Mouse (Mus musculus): ENCODE measurements around the gene Notch3. TPM values are rescaled to one million over a fixed set of nuclear protein-coding genes. Genes with fewer than 3 reads are reported as not detected.

Gene Notch3
- polyA plus RNA-seq, 1 experiment from 2014 or later: 26.8 TPM

- Histone ChIP-seq H3K4me2 (ENCODE audit: low read depth, low read length, severe bottlenecking) (no peak overlapping the region), H3K4me1 (replicated peaks; ENCODE audit: control insufficient read depth, insufficient read depth, low read length) (peaks cover 3% of the 10 kb centered on the region; the same call in 1 of the 2 replicates), H3K27ac (ENCODE audit: low read depth, low read length) (no peak overlapping the region), H3K9me3 (ENCODE audit: control insufficient read depth, low read length) (no peaks in the 10 kb centered on the region), H3K27me3 (ENCODE audit: control insufficient read depth, insufficient read depth, low read length) (no peaks in the 10 kb centered on the region), H3K36me3 (ENCODE audit: control insufficient read depth, insufficient read depth, low read length) (no peaks in the 10 kb centered on the region), H3K9ac (ENCODE audit: low read length) (no peak overlapping the region), H3K4me3 (ENCODE audit: low read depth, low read length) (no peak overlapping the region)
- ATAC-seq (replicated peaks; ENCODE audit: low FRiP score): no peak
- DNase-seq (ENCODE audit: low spot score): no peak
- 95% methylated on average over 2 of the region's 2 CpGs for WGBS
These were observed 79.6 kb downstream of the Notch3 start for GRCm38 (mm10) chr17:32087069-32087468.

DNA sequence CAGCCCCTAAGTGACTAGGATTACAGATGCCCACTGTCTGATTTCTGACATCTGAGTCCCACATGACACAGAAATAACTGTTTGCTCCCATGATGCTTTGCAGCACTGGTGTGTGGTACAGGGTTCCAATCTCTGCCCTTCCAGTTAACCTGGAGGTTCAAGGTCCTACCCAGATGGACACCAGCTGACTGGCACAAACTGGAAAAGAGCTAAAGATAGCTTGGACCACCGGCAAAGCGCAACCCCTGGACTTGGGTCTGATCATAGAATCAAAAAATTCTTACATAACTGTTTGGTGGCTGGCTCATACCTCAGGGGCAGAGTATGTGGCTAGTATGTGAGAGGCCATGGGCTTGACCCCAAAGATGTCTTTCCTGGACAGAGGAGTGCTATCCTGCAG, 83.3 kb downstream of the Notch3 start:
- Histone ChIP-seq H3K27me3 (ENCODE audit: control insufficient read depth, insufficient read depth, low read length) (no peaks in the 10 kb centered on the region), H3K9ac (ENCODE audit: low read length) (no peak overlapping the region), H3K27ac (ENCODE audit: low read depth, low read length) (no peak overlapping the region), H3K4me3 (ENCODE audit: low read depth, low read length) (no peak overlapping the region), H3K4me2 (ENCODE audit: low read depth, low read length, severe bottlenecking) (no peak overlapping the region), H3K4me1 (replicated peaks; ENCODE audit: control insufficient read depth, insufficient read depth, low read length) (no peaks in the 10 kb centered on the region), H3K9me3 (ENCODE audit: control insufficient read depth, low read length) (no peaks in the 10 kb centered on the region), H3K36me3 (ENCODE audit: control insufficient read depth, insufficient read depth, low read length) (no peaks in the 10 kb centered on the region)
- DNase-seq (ENCODE audit: low spot score): no peak
- ATAC-seq (replicated peaks; ENCODE audit: low FRiP score): no peak
- WGBS: 94% methylated on average over 2 of the region's 2 CpGs

DNA sequence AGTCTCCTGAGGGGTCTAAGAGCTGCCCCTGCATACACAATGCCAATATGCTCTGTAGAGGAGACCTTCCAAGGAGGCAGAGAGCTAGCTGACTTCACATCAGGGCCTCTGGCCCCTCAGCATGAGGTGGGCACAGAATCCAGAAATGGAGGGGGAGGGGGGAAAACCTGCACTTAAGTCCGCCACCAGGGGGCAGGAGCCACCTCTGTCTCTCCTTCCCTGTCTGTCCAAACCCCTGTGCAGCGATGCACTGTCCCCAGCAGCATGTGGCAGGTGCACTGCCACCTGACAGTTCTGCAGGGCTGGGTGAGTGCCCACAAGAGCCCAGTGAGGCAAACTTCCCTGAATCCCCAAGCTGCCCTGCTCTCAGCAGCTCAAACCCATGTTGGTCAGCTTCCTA, 91.5 kb downstream of the Notch3 start:
- no peak for ATAC-seq (replicated peaks; ENCODE audit: low FRiP score)
- H3K27me3 ChIP-seq (ENCODE audit: control insufficient read depth, insufficient read depth, low read length): no peaks in the 10 kb centered on the region; the same call in 1 of the 2 replicates
- DNase-seq (ENCODE audit: low spot score): peak; percentile 81
- H3K4me3 ChIP-seq (ENCODE audit: low read depth, low read length): no peak overlapping the region
- no peaks in the 10 kb centered on the region; the same call in 1 of the 2 replicates for H3K9me3 ChIP-seq (ENCODE audit: control insufficient read depth, low read length)
- no peak overlapping the region for H3K27ac ChIP-seq (ENCODE audit: low read depth, low read length)
- no peak overlapping the region for H3K4me2 ChIP-seq (ENCODE audit: low read depth, low read length, severe bottlenecking)
- no peak overlapping the region for H3K9ac ChIP-seq (ENCODE audit: low read length)
- H3K4me1 ChIP-seq (replicated peaks; ENCODE audit: control insufficient read depth, insufficient read depth, low read length): no peaks in the 10 kb centered on the region
- 0% methylated on average over 2 of the region's 2 CpGs for WGBS
- H3K36me3 ChIP-seq (ENCODE audit: control insufficient read depth, insufficient read depth, low read length): no peaks in the 10 kb centered on the region

GRCm38 (mm10) chr17:32074658-32075057, 92.0 kb downstream of the Notch3 start:
- H3K4me2 ChIP-seq (ENCODE audit: low read depth, low read length, severe bottlenecking): no peak overlapping the region
- no peak overlapping the region for H3K4me3 ChIP-seq (ENCODE audit: low read depth, low read length)
- 65% methylated on average over 4 of the region's 4 CpGs for WGBS
- no peaks in the 10 kb centered on the region; the same call in 1 of the 2 replicates for H3K9me3 ChIP-seq (ENCODE audit: control insufficient read depth, low read length)
- ATAC-seq (replicated peaks; ENCODE audit: low FRiP score) (no peak), DNase-seq (ENCODE audit: low spot score) (no peak)
- H3K4me1 ChIP-seq (replicated peaks; ENCODE audit: control insufficient read depth, insufficient read depth, low read length): no peaks in the 10 kb centered on the region
- H3K9ac ChIP-seq (ENCODE audit: low read length): no peak overlapping the region
- no peak overlapping the region for H3K27ac ChIP-seq (ENCODE audit: low read depth, low read length)
- no peaks in the 10 kb centered on the region for H3K36me3 ChIP-seq (ENCODE audit: control insufficient read depth, insufficient read depth, low read length)
- no peaks in the 10 kb centered on the region; the same call in 1 of the 2 replicates for H3K27me3 ChIP-seq (ENCODE audit: control insufficient read depth, insufficient read depth, low read length)

GRCm38 (mm10) chr17:32073359-32073758, 93.3 kb downstream of the Notch3 start:
- Histone ChIP-seq H3K4me3 (ENCODE audit: low read depth, low read length) (no peak overlapping the region), H3K4me2 (ENCODE audit: low read depth, low read length, severe bottlenecking) (no peak overlapping the region), H3K27me3 (ENCODE audit: control insufficient read depth, insufficient read depth, low read length) (no peaks in the 10 kb centered on the region; the same call in 1 of the 2 replicates), H3K9ac (ENCODE audit: low read length) (no peak overlapping the region), H3K4me1 (replicated peaks; ENCODE audit: control insufficient read depth, insufficient read depth, low read length) (no peaks in the 10 kb centered on the region), H3K9me3 (ENCODE audit: control insufficient read depth, low read length) (no peaks in the 10 kb centered on the region; the same call in 1 of the 2 replicates), H3K36me3 (ENCODE audit: control insufficient read depth, insufficient read depth, low read length) (no peaks in the 10 kb centered on the region), H3K27ac (ENCODE audit: low read depth, low read length) (no peak overlapping the region)
- DNase-seq (ENCODE audit: low spot score) (peak; percentile 91), ATAC-seq (replicated peaks; ENCODE audit: low FRiP score) (peak; percentile 36; the same call in 1 of the 2 replicates)
- 0% methylated on average over 2 of the region's 2 CpGs for WGBS

Other genes with a start within 250 kb of the Notch3 start
- gene Rrp1b, start 130.8 kb downstream of the Notch3 start, polyA plus RNA-seq (2014; fragmentation: Nextera tagmentation; extraction: Ambion mirVana): 67.7 and 70.7 TPM in 2 replicates
- 0.31 and 0.44 TPM in 2 replicates for gene Hsf2bp, start 130.5 kb downstream of the Notch3 start, polyA plus RNA-seq (2014; fragmentation: Nextera tagmentation; extraction: Ambion mirVana)
- gene Ephx3, start 22.7 kb upstream of the Notch3 start, polyA plus RNA-seq (2014; fragmentation: Nextera tagmentation; extraction: Ambion mirVana): 0.13 and 0.23 TPM in 2 replicates
- gene Brd4, start 117.9 kb upstream of the Notch3 start, polyA plus RNA-seq (2014; fragmentation: Nextera tagmentation; extraction: Ambion mirVana): 130 and 143 TPM in 2 replicates
- 70.5 and 78.4 TPM in 2 replicates for gene Akap8, start 154.4 kb upstream of the Notch3 start, polyA plus RNA-seq (2014; fragmentation: Nextera tagmentation; extraction: Ambion mirVana)
- 81.4 and 82.2 TPM in 2 replicates for gene Akap8l, start 183.8 kb upstream of the Notch3 start, polyA plus RNA-seq (2014; fragmentation: Nextera tagmentation; extraction: Ambion mirVana)
- gene Wiz, start 222.6 kb upstream of the Notch3 start, polyA plus RNA-seq (2014; fragmentation: Nextera tagmentation; extraction: Ambion mirVana): 55.2 and 56.2 TPM in 2 replicates
- gene Rasal3, start 236.7 kb upstream of the Notch3 start, polyA plus RNA-seq (2014; fragmentation: Nextera tagmentation; extraction: Ambion mirVana): 0.21 and 0.47 TPM in 2 replicates

Data from forebrain, embryonic 11.5 days (tissue).